Mouse (Mus musculus): ENCODE results near the gene Dgcr6. TPM values are rescaled to one million over a fixed set of nuclear protein-coding genes. Genes with fewer than 3 reads are reported as not detected.

Gene Dgcr6
- polyA plus RNA-seq, 1 experiment from 2014 or later, result 147 TPM

DNA sequence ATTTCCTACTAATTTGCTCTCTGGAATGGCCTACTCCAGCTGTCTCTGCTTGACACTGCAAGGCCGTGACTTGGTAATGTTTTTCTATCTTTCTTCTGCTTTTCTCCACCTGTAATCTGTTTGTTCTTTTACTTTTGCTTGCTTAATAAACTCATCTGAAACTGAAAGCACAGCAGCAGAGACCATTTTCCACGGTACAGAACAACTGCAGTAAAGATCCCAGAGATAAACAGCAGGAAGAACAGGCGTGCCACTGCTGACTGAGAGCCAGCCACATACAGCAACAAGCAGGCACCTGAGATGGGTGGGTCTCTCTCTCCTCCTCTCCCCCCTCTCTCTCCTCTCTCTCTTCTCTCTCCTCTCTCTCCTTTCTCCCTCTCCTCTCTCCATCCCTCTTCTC, 22.5 kb downstream of the Dgcr6 start:
- Histone ChIP-seq H3K27ac (ENCODE audit: low read depth, low read length) (no peak overlapping the region), H3K9ac (ENCODE audit: low read length) (no peak overlapping the region)

DNA sequence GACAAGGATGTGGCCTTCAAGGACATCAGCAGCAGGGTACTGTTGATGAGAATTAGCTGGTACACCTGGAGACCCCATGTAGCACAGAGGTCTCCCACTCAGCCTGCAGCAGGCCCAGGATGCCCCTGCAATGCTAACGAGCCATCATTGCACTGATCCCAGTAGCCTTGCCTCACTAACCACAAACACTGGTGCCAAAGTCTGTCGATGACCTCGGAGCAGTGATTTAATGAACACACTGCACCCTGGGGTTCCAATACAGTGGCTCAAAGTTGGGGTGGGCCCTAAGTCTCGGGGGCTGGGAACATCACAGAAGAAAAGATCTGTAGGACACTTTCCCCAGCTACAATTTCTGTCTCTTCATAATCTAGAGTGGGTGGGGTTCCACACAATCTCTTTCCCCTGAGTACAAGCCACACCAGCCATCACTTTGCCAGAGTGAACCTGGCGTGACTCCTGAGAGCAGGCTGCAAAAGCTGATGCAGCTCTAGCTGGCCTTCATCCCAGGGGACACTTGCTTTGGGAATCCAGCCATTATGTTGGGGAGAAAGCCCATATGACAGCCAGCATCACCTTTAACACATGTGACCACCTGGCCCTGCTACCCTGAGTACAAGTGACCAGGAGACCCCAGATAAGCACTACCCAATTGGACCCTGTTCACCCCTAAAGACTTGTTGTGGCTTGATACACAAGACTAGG, 25.8 kb downstream of the Dgcr6 start:
- DNase-seq (ENCODE audit: low spot score), result no peak
- ATAC-seq (ENCODE audit: insufficient read depth, low FRiP score, low TSS enrichment), result no peak
- WGBS, result 91% methylated on average over 5 of the region's 5 CpGs

More for the DNA sequence above, 22.5 kb downstream of the Dgcr6 start:
- ATAC-seq (ENCODE audit: insufficient read depth, low FRiP score, low TSS enrichment) (no peak), DNase-seq (ENCODE audit: low spot score) (no peak)
- no peak overlapping the region for H3K4me2 ChIP-seq (ENCODE audit: low read depth)
- no peaks in the 10 kb centered on the region for H3K9me3 ChIP-seq (ENCODE audit: control insufficient read depth, low read length)
- no peaks in the 10 kb centered on the region for H3K4me1 ChIP-seq (ENCODE audit: control insufficient read depth, insufficient read depth, low read length)
- peaks cover 2% of the 10 kb centered on the region for H3K36me3 ChIP-seq (ENCODE audit: control insufficient read depth, insufficient read depth, low read length)
- H3K27me3 ChIP-seq (ENCODE audit: control insufficient read depth, insufficient read depth, low read length), result no peaks in the 10 kb centered on the region
- H3K4me3 ChIP-seq (ENCODE audit: low read depth, low read length), result no peak overlapping the region
- 82% methylated on average over 3 of the region's 3 CpGs for WGBS

DNA sequence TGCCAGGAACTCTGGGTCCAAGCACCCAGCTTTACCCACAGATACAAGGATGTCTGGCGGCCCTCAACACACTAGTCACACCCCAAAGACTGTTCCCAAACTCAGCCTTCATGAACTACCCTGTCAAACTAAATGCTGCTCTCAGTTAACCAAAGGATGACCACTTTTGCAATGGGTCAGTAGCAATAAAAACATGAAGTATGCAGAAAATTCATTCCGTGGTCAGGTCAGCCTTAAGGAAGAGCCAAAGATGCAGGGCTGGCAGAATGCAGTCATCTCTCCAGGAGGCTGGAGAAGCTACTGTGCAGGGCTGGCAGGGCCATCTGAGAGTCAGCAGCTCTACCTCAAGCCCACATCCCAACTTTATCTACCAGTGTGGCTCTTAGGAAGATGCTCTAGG, 26.6 kb downstream of the Dgcr6 start:
- 88% methylated on average over 2 of the region's 2 CpGs for WGBS
- H3K27me3 ChIP-seq (ENCODE audit: control insufficient read depth, insufficient read depth, low read length), result no peaks in the 10 kb centered on the region
- no peaks in the 10 kb centered on the region for H3K36me3 ChIP-seq (ENCODE audit: control insufficient read depth, insufficient read depth, low read length)
- DNase-seq (ENCODE audit: low spot score) (no peak), ATAC-seq (ENCODE audit: insufficient read depth, low FRiP score, low TSS enrichment) (no peak)
- no peak overlapping the region for H3K9ac ChIP-seq (ENCODE audit: low read length)
- H3K9me3 ChIP-seq (ENCODE audit: control insufficient read depth, low read length), result no peaks in the 10 kb centered on the region
- H3K27ac ChIP-seq (ENCODE audit: low read depth, low read length), result no peak overlapping the region
- H3K4me2 ChIP-seq (ENCODE audit: low read depth), result no peak overlapping the region
- H3K4me3 ChIP-seq (ENCODE audit: low read depth, low read length), result no peak overlapping the region
- H3K4me1 ChIP-seq (ENCODE audit: control insufficient read depth, insufficient read depth, low read length), result no peaks in the 10 kb centered on the region

More for the DNA sequence above, 25.8 kb downstream of the Dgcr6 start:
- no peaks in the 10 kb centered on the region for H3K9me3 ChIP-seq (ENCODE audit: control insufficient read depth, low read length)
- H3K27me3 ChIP-seq (ENCODE audit: control insufficient read depth, insufficient read depth, low read length), result no peaks in the 10 kb centered on the region
- H3K4me2 ChIP-seq (ENCODE audit: low read depth), result no peak overlapping the region
- no peak overlapping the region for H3K27ac ChIP-seq (ENCODE audit: low read depth, low read length)
- H3K4me1 ChIP-seq (ENCODE audit: control insufficient read depth, insufficient read depth, low read length), result no peaks in the 10 kb centered on the region
- no peak overlapping the region for H3K4me3 ChIP-seq (ENCODE audit: low read depth, low read length)
- H3K9ac ChIP-seq (ENCODE audit: low read length), result no peak overlapping the region
- H3K36me3 ChIP-seq (ENCODE audit: control insufficient read depth, insufficient read depth, low read length), result no peaks in the 10 kb centered on the region

DNA sequence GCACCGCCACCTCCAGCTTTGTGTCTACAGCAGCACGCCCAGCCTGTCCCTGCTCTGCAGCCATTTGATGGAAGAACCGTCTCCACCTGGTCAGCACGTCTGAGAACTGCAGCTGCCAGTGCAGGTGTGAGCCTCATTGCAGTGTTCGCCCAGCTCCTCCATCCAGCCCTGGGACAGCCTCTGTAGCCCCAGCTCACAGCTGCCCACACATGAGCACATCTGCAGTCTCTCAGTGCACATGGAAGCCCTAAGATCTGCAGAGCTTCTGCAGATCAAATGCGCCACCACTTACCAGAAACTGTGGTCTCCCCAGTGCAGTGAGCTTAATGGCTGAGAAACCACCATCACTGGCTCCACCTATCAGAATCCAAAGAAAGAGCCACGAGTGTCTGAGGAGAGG, 27.5 kb downstream of the Dgcr6 start:
- ATAC-seq (ENCODE audit: insufficient read depth, low FRiP score, low TSS enrichment), result no peak
- 87% methylated on average over 7 of the region's 7 CpGs for WGBS
- DNase-seq (ENCODE audit: low spot score), result no peak

DNA sequence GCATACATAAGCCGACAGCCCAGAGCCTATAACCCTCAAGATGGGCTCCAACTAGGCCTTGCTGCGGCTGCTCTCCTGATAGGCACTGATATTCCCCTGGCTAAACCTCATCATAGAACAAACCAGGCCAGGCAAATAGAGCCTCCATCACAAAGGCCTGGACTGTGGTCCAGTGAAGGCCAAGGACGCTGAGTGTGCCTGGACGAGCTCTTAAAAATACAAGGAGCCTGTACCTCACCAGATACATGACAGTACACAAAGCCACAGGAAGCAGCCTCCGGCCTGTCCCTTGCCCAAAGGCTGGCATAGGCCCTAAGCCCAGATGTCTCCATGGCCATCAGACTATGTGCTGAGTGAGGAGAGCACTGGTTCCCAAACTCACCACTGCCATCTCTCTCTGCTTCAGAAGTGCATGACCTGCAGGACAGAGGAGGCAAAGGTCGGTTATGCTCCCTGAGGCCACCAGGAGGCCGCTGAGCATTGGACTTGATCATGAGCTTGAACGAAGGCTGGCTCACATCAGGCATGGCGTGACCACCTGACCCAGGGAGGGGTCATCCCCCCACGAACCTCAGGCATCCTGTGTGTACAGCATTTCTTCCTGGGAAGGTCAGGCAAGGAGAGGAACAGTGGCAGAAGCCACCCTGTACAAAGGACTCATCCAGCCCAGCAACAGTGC, 28.6 kb downstream of the Dgcr6 start:
- ATAC-seq (ENCODE audit: insufficient read depth, low FRiP score, low TSS enrichment), result no peak
- no peak for DNase-seq (ENCODE audit: low spot score)
- H3K27me3 ChIP-seq (ENCODE audit: control insufficient read depth, insufficient read depth, low read length), result no peaks in the 10 kb centered on the region
- H3K9me3 ChIP-seq (ENCODE audit: control insufficient read depth, low read length), result no peaks in the 10 kb centered on the region
- H3K36me3 ChIP-seq (ENCODE audit: control insufficient read depth, insufficient read depth, low read length), result no peaks in the 10 kb centered on the region
- no peak overlapping the region for H3K4me2 ChIP-seq (ENCODE audit: low read depth)
- no peaks in the 10 kb centered on the region for H3K4me1 ChIP-seq (ENCODE audit: control insufficient read depth, insufficient read depth, low read length)
- no peak overlapping the region for H3K9ac ChIP-seq (ENCODE audit: low read length)
- 84% methylated on average over 10 of the region's 10 CpGs for WGBS
- no peak overlapping the region for H3K27ac ChIP-seq (ENCODE audit: low read depth, low read length)
- H3K4me3 ChIP-seq (ENCODE audit: low read depth, low read length), result no peak overlapping the region

More for the DNA sequence above, 27.5 kb downstream of the Dgcr6 start:
- Histone ChIP-seq H3K4me1 (ENCODE audit: control insufficient read depth, insufficient read depth, low read length) (no peaks in the 10 kb centered on the region), H3K9ac (ENCODE audit: low read length) (no peak overlapping the region), H3K4me2 (ENCODE audit: low read depth) (no peak overlapping the region), H3K4me3 (ENCODE audit: low read depth, low read length) (no peak overlapping the region), H3K9me3 (ENCODE audit: control insufficient read depth, low read length) (no peaks in the 10 kb centered on the region), H3K27ac (ENCODE audit: low read depth, low read length) (no peak overlapping the region), H3K27me3 (ENCODE audit: control insufficient read depth, insufficient read depth, low read length) (no peaks in the 10 kb centered on the region), H3K36me3 (ENCODE audit: control insufficient read depth, insufficient read depth, low read length) (no peaks in the 10 kb centered on the region)

DNA sequence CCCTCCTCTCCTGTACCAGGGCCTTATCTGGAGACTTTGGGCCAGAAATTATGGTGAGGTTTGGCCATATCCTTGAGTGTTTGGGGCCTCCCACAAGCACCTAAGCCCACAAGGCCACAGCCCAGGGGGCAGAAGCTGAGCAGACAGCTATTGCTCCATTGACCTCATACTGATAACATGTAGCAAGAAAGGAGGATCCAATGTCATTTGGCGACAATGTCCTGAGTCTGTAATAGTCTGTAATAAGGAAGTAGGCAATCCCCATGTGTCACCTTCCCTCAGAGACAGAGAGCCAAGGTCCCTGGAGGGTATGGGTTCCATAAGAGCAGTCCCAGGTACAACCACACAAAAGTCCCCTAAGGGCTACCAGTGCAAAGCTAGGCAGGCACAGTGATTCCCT, 29.6 kb downstream of the Dgcr6 start:
- Histone ChIP-seq H3K36me3 (ENCODE audit: control insufficient read depth, insufficient read depth, low read length) (no peaks in the 10 kb centered on the region), H3K27me3 (ENCODE audit: control insufficient read depth, insufficient read depth, low read length) (no peaks in the 10 kb centered on the region), H3K9me3 (ENCODE audit: control insufficient read depth, low read length) (no peaks in the 10 kb centered on the region), H3K27ac (ENCODE audit: low read depth, low read length) (no peak overlapping the region), H3K9ac (ENCODE audit: low read length) (no peak overlapping the region), H3K4me1 (ENCODE audit: control insufficient read depth, insufficient read depth, low read length) (no peaks in the 10 kb centered on the region), H3K4me2 (ENCODE audit: low read depth) (no peak overlapping the region), H3K4me3 (ENCODE audit: low read depth, low read length) (no peak overlapping the region)
- no peak for ATAC-seq (ENCODE audit: insufficient read depth, low FRiP score, low TSS enrichment)
- WGBS, result 86% methylated on average over 1 of the region's 1 CpGs
- DNase-seq (ENCODE audit: low spot score), result no peak

DNA sequence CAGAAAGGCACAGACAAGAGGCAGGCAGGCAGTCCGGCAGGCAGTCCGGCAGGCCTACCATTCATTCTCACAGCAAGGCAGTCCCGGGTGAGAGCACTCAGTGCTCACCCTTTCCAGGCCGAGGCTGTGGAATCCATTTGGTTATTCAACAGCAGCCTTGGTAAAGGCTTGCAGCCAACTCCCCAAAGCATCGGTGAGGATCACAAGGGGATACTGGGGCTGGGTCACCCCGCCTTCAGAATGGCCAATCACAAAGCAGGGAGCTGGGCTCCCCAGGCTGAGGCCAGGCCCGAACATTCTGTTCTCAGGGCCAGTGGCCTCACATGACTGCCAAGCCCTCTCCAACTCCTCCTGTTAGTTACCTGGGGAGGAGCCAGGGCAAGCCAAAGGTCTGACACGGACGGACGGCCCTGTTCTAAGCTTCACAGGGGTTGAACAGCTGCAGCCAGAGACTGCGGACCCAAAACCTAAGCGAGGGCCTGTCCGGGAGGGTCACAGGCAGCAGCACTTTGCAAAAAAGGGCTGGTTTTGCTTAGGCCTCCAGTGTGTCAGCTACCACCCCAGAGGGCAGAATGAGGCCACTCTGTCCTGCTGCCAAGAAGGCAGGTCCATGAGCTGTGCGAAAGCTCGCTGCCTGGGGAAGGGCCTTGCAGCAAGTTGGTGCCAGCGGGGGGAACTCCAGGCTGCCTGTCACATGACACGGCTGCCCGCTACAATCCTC, 30.7 kb downstream of the Dgcr6 start:
- H3K9me3 ChIP-seq (ENCODE audit: control insufficient read depth, low read length), result no peaks in the 10 kb centered on the region
- no peak overlapping the region for H3K4me3 ChIP-seq (ENCODE audit: low read depth, low read length)
- H3K9ac ChIP-seq (ENCODE audit: low read length), result no peak overlapping the region
- peaks cover 3% of the 10 kb centered on the region; the same call in 1 of the 2 replicates for H3K4me1 ChIP-seq (ENCODE audit: control insufficient read depth, insufficient read depth, low read length)
- no peak overlapping the region for H3K4me2 ChIP-seq (ENCODE audit: low read depth)
- no peak for DNase-seq (ENCODE audit: low spot score)
- no peak overlapping the region for H3K27ac ChIP-seq (ENCODE audit: low read depth, low read length)
- no peak for ATAC-seq (ENCODE audit: insufficient read depth, low FRiP score, low TSS enrichment)
- H3K27me3 ChIP-seq (ENCODE audit: control insufficient read depth, insufficient read depth, low read length), result peaks cover 3% of the 10 kb centered on the region; the same call in 1 of the 2 replicates
- WGBS, result 90% methylated on average over 18 of the region's 18 CpGs
- no peaks in the 10 kb centered on the region for H3K36me3 ChIP-seq (ENCODE audit: control insufficient read depth, insufficient read depth, low read length)

DNA sequence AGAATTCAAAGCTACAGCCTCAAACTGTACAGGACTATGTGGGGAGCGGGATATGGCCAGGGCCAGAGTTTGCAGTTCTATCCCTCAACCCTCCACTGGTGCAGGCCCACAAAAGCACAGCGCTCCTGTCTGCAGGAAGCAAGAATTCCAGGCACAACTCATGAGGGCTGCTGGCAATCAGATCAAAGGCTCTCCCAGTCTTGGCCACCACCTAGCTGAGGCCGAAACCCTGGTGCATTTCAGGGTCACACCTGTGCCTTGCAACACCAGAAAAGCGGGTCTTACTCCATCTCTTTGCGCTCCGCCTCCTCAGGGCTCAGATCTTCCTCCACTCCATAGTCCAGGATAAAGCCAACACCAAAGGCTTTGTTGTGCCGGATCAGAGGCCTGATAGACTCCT, 31.6 kb downstream of the Dgcr6 start:
- WGBS, result 92% methylated on average over 7 of the region's 7 CpGs
- no peak overlapping the region for H3K9ac ChIP-seq (ENCODE audit: low read length)
- no peak overlapping the region for H3K4me2 ChIP-seq (ENCODE audit: low read depth)
- DNase-seq (ENCODE audit: low spot score), result no peak
- H3K9me3 ChIP-seq (ENCODE audit: control insufficient read depth, low read length), result no peaks in the 10 kb centered on the region
- H3K27ac ChIP-seq (ENCODE audit: low read depth, low read length), result no peak overlapping the region
- ATAC-seq (ENCODE audit: insufficient read depth, low FRiP score, low TSS enrichment), result no peak
- H3K36me3 ChIP-seq (ENCODE audit: control insufficient read depth, insufficient read depth, low read length), result no peaks in the 10 kb centered on the region
- no peak overlapping the region for H3K4me3 ChIP-seq (ENCODE audit: low read depth, low read length)
- peaks cover 3% of the 10 kb centered on the region; the same call in 1 of the 2 replicates for H3K27me3 ChIP-seq (ENCODE audit: control insufficient read depth, insufficient read depth, low read length)
- H3K4me1 ChIP-seq (ENCODE audit: control insufficient read depth, insufficient read depth, low read length), result peaks cover 3% of the 10 kb centered on the region; the same call in 1 of the 2 replicates

All from neural tube, embryonic 11.5 days (tissue).